Mouse (Mus musculus): ENCODE measurements around the gene Cyp21a1. TPM values are rescaled to one million over a fixed set of nuclear protein-coding genes. Genes with fewer than 3 reads are reported as not detected.
"Not testable (repeated sequence)": the region's sequence is repeated elsewhere in the genome, so short reads cannot be mapped to it uniquely, and the experiment has no call there.

Cyp21a1 gene
- not detected in 2 replicates for polyA plus RNA-seq (2015; fragmentation: Nextera tagmentation; extraction: Ambion mirVana)

DNA sequence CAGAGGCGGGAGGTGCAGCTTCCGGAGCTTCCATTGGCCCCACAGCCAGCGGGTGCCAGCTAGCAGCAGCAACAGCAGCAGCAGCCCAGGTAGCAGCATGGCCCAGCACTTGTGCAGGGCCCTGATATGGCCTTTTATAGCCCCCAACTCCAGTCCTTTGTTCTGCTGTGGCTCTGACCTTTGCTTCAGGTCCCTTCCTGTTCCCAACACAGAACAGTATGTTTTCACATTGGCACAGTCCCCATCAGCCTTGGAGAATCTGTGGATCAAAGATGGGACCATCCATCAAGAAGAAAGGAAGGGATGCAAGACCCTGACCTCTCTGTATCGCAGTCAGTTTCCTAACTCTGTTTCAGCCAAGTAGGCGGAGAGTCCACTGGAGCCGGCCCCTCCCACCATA lies at the start of gene Cyp21a1:
Gene Cyp21a1 (minus strand): TSS at position 261 of the 400 bp plus-strand sequence.
- not testable (repeated sequence) for H3K4me2 ChIP-seq (ENCODE audit: low read depth, low read length); H3K4me3 ChIP-seq (ENCODE audit: low read length); H3K27me3 ChIP-seq (ENCODE audit: control insufficient read depth, insufficient read depth, low read length); H3K27ac ChIP-seq (ENCODE audit: low read length); H3K4me1 ChIP-seq (ENCODE audit: control insufficient read depth, insufficient read depth, low read length); H3K9me3 ChIP-seq (replicated peaks; ENCODE audit: control insufficient read depth, low read length); H3K9ac ChIP-seq (ENCODE audit: low read length); ATAC-seq (replicated peaks; ENCODE audit: extremely low read depth, insufficient read depth, low FRiP score); H3K36me3 ChIP-seq (ENCODE audit: control insufficient read depth, insufficient read depth)
- WGBS = 94% methylated on average over 2 of the region's 6 CpGs

DNA sequence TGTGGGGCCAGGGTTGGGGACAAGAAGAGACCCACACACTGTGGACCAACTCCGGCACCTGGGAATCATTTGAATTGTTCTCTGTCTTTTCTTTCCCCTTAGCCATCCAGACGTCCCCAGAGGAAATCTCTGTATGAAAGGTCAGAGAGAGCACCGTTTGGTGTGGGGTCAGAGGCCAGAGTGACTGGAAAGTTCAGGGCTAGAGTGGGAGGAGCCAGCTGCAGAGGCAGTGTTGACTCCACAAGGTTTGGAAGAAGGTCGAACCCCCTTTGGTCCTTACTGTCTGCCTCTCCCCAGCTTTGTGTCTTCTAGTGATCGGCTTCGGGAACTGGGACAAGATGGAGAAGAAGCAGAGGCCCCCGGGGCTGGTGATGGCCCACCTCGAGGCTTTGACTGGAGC lies 49.1 kb upstream of the Cyp21a1 start:
- 78% methylated on average over 8 of the region's 8 CpGs for WGBS
- no peak for ATAC-seq (replicated peaks; ENCODE audit: extremely low read depth, insufficient read depth, low FRiP score)
- Histone ChIP-seq H3K4me3 (ENCODE audit: low read length) (no peak overlapping the region), H3K4me1 (ENCODE audit: control insufficient read depth, insufficient read depth, low read length) (peaks cover 13% of the 10 kb centered on the region), H3K9me3 (replicated peaks; ENCODE audit: control insufficient read depth, low read length) (no peaks in the 10 kb centered on the region), H3K4me2 (ENCODE audit: low read depth, low read length) (no peak overlapping the region), H3K27me3 (ENCODE audit: control insufficient read depth, insufficient read depth, low read length) (no peaks in the 10 kb centered on the region), H3K27ac (ENCODE audit: low read length) (no peak overlapping the region), H3K9ac (ENCODE audit: low read length) (no peak overlapping the region), H3K36me3 (ENCODE audit: control insufficient read depth, insufficient read depth) (peaks cover 29% of the 10 kb centered on the region)

DNA sequence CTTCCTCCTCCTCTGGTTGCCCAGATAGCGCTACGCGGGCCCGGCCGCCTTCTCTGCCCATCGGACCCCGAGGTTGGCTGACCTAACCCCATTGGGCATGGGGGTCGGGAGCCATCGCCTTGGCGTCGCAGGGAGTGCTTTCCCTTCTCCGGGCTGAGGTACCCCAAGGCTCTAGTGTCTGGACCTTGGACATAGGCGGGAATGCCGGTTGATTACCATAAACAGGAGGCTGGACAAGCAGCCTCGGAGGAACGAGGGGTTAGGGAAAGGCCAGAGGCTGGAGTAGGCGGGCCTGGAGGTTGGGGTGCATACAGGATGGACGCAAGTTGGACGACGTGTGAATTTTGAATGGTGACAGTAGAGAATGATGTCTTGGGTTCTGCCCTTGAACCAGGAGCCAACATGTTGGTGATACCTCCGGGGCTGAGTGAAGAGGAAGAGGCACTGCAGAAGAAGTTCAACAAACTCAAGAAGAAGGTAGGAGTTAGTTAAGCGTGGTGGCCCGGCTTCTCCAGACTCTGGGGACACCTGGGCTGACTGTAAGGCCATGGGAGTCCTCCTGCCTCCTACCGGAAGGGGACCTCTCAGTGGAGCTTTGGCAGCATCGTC lies 46.3 kb upstream of the Cyp21a1 start:
- no peaks in the 10 kb centered on the region for H3K9me3 ChIP-seq (replicated peaks; ENCODE audit: control insufficient read depth, low read length)
- WGBS = 1% methylated on average over 25 of the region's 25 CpGs
- H3K27ac ChIP-seq (ENCODE audit: low read length) = no peak overlapping the region
- H3K27me3 ChIP-seq (ENCODE audit: control insufficient read depth, insufficient read depth, low read length) = no peaks in the 10 kb centered on the region
- peak; percentile 7; the same call in 1 of the 2 replicates for ATAC-seq (replicated peaks; ENCODE audit: extremely low read depth, insufficient read depth, low FRiP score)
- peak overlapping the region; percentile 86 for H3K4me3 ChIP-seq (ENCODE audit: low read length)
- peak overlapping the region; percentile 91 for H3K4me2 ChIP-seq (ENCODE audit: low read depth, low read length)
- H3K36me3 ChIP-seq (ENCODE audit: control insufficient read depth, insufficient read depth) = peaks cover 33% of the 10 kb centered on the region
- H3K9ac ChIP-seq (ENCODE audit: low read length) = peak overlapping the region; percentile 92
- H3K4me1 ChIP-seq (ENCODE audit: control insufficient read depth, insufficient read depth, low read length) = peaks cover 13% of the 10 kb centered on the region

DNA sequence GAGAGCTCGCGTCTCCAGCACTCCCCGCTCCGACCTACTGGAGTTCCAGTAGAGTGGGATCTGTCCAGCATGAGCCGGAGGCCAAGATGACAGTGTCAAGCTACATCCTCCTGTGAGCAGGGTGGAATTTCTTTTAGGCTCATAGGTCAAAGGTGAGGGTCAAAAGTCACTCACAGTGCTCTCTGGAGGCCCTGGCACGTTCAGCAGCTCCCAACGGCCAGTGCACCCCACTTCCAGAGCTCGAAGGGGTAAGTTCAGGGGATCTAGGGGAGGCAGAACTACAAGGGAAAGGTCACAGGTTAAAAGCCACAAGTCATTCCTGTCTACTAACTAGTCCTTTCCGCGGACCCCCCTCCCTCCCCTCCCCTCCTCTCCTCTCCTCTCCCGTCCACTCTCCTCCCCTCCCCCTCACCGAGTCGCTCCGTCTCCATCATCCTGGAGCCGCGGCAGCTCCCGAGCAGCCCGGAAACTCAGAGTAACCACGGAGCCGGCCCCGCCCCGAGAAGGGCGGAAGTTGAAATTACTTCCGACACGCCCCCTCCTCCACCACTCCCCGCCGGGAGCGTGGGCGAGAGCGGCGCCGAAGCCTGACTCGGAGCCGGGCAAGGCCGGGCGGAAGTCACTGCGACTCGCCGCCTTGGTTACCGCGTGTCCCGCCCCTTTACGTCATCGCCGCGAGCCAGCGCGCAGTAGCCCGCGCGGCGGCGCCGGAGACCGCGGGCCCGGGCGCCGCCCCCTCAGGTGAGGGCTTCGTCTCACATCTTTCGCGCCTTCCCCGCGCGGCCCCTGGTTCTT lies 45.6 kb upstream of the Cyp21a1 start, which contains the start of the genes Skiv2l and Nelfe:
Gene Skiv2l (minus strand): TSS at position 489 of the 795 bp plus-strand sequence.
Gene Nelfe (plus strand): TSS at position 670 of the 795 bp plus-strand sequence.
- ATAC-seq (replicated peaks; ENCODE audit: extremely low read depth, insufficient read depth, low FRiP score) = peak; percentile 97

DNA sequence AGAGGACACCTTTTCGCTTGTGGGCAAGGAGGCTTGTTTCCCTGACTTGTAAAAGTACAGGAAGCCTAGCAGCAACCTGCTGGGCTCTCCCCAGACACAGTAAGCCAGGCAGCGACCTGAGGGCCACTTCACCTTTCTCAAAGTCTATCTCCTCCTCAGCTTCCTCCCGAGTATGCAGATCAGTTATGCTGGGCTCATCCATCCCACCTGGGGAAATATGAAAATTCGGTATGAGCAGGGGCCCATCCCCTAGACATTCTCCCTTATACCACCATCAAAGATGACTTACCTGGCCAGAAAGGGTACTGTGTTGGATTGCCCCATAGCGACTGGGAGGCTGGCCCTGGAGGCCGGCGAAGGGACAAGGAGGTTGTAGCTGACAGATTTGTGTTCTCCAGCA lies 43.3 kb upstream of the Cyp21a1 start:
- peaks cover 22% of the 10 kb centered on the region for H3K36me3 ChIP-seq (ENCODE audit: control insufficient read depth, insufficient read depth)
- H3K4me1 ChIP-seq (ENCODE audit: control insufficient read depth, insufficient read depth, low read length) = peaks cover 13% of the 10 kb centered on the region
- no peak overlapping the region for H3K4me2 ChIP-seq (ENCODE audit: low read depth, low read length)
- H3K4me3 ChIP-seq (ENCODE audit: low read length) = no peak overlapping the region
- H3K27ac ChIP-seq (ENCODE audit: low read length) = no peak overlapping the region
- 87% methylated on average over 7 of the region's 7 CpGs for WGBS
- no peak overlapping the region for H3K9ac ChIP-seq (ENCODE audit: low read length)
- no peaks in the 10 kb centered on the region for H3K9me3 ChIP-seq (replicated peaks; ENCODE audit: control insufficient read depth, low read length)
- H3K27me3 ChIP-seq (ENCODE audit: control insufficient read depth, insufficient read depth, low read length) = no peaks in the 10 kb centered on the region
- no peak for ATAC-seq (replicated peaks; ENCODE audit: extremely low read depth, insufficient read depth, low FRiP score)

More for the DNA sequence above, 45.6 kb upstream of the Cyp21a1 start, which contains the start of the genes Skiv2l and Nelfe:
- Histone ChIP-seq H3K4me1 (ENCODE audit: control insufficient read depth, insufficient read depth, low read length) (peaks cover 13% of the 10 kb centered on the region), H3K4me3 (ENCODE audit: low read length) (peak within 1 kb of the TSS; percentile 86), H3K27ac (ENCODE audit: low read length) (no peak within 1 kb of the TSS), H3K36me3 (ENCODE audit: control insufficient read depth, insufficient read depth) (peaks cover 33% of the 10 kb centered on the region), H3K9ac (ENCODE audit: low read length) (peak within 1 kb of the TSS; percentile 92), H3K27me3 (ENCODE audit: control insufficient read depth, insufficient read depth, low read length) (no peaks in the 10 kb centered on the region), H3K9me3 (replicated peaks; ENCODE audit: control insufficient read depth, low read length) (no peaks in the 10 kb centered on the region), H3K4me2 (ENCODE audit: low read depth, low read length) (peak within 1 kb of the TSS; percentile 91)
- WGBS = under 1% methylated on average over 65 of the region's 65 CpGs

DNA sequence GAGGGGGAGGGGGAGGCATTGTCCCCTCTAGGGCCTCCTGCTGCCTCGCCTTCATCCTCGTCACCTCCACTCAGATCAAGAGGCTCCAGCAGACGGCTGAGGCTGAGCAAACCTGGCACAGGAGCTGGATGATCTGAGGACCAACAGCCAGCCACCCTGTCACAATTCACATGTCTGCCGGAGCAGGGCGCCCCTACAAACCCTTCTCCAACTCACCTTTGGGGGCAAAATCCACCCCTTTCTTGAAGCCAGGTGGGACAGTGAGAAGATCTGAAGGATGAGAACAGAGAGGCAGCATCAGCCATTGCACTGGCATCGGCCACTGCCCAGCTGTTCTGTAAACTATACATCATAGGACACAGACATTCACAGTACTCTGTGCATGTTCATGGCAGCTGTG lies 42.8 kb upstream of the Cyp21a1 start:
- no peaks in the 10 kb centered on the region for H3K9me3 ChIP-seq (replicated peaks; ENCODE audit: control insufficient read depth, low read length)
- peaks cover 13% of the 10 kb centered on the region for H3K4me1 ChIP-seq (ENCODE audit: control insufficient read depth, insufficient read depth, low read length)
- peaks cover 18% of the 10 kb centered on the region for H3K36me3 ChIP-seq (ENCODE audit: control insufficient read depth, insufficient read depth)
- H3K9ac ChIP-seq (ENCODE audit: low read length) = no peak overlapping the region
- no peak overlapping the region for H3K4me2 ChIP-seq (ENCODE audit: low read depth, low read length)
- H3K27me3 ChIP-seq (ENCODE audit: control insufficient read depth, insufficient read depth, low read length) = no peaks in the 10 kb centered on the region
- ATAC-seq (replicated peaks; ENCODE audit: extremely low read depth, insufficient read depth, low FRiP score) = no peak
- 86% methylated on average over 6 of the region's 6 CpGs for WGBS
- H3K27ac ChIP-seq (ENCODE audit: low read length) = no peak overlapping the region
- H3K4me3 ChIP-seq (ENCODE audit: low read length) = no peak overlapping the region

DNA sequence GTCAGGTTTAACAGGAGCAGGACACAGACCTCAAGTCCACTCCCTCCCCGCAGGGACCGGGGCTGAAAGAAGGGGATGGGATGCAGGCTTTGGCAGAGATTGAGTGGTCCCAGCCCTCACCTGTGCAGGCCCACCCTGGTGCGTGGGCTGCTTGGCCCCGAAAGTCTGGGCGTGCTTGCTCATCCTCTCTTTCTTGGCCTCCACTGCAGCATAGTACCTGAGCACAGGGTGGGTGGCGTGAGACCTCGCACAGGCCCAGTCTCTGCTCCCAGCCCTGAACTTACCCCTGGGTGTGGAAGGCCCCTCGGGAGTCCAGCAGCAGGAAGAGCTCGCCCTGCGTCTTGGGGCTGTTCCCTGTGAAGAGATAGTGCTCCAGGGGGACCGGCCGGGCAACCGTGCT lies 40.5 kb upstream of the Cyp21a1 start:
- no peak overlapping the region for H3K9ac ChIP-seq (ENCODE audit: low read length)
- ATAC-seq (replicated peaks; ENCODE audit: extremely low read depth, insufficient read depth, low FRiP score) = no peak
- no peak overlapping the region for H3K27ac ChIP-seq (ENCODE audit: low read length)
- H3K4me1 ChIP-seq (ENCODE audit: control insufficient read depth, insufficient read depth, low read length) = peaks cover 4% of the 10 kb centered on the region
- 87% methylated on average over 13 of the region's 13 CpGs for WGBS
- H3K27me3 ChIP-seq (ENCODE audit: control insufficient read depth, insufficient read depth, low read length) = no peaks in the 10 kb centered on the region
- peaks cover 29% of the 10 kb centered on the region for H3K36me3 ChIP-seq (ENCODE audit: control insufficient read depth, insufficient read depth)
- H3K9me3 ChIP-seq (replicated peaks; ENCODE audit: control insufficient read depth, low read length) = no peaks in the 10 kb centered on the region
- H3K4me2 ChIP-seq (ENCODE audit: low read depth, low read length) = no peak overlapping the region
- H3K4me3 ChIP-seq (ENCODE audit: low read length) = no peak overlapping the region

DNA sequence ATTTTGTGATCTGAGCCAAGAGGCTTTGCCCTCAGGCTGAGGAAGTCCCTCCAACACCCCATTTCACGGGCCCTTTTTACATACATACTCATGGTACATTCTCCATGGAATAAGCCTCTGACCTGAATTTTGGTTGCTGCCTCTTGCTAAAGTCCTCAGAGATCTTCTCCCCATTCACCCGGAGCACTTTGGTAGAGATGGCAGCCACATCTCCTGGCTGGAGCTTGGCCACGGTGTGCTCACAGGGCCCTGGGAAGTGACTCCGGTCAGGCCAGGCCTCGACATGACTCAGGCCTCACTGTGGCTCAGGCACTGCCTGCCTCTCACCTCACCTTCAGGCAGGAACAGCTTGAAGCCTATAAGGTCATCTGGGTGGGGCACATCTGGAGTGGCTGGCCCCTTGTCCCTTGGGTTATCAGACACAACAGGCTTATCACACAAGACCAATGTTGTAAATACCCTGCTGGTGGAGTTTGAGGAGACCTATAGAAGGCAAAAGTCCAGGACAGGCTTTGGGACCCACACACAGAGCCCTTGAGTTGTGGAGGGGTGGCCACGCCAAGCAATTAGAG lies 36.5 kb upstream of the Cyp21a1 start:
- H3K4me2 ChIP-seq (ENCODE audit: low read depth, low read length) = no peak overlapping the region
- H3K36me3 ChIP-seq (ENCODE audit: control insufficient read depth, insufficient read depth) = peaks cover 25% of the 10 kb centered on the region
- no peaks in the 10 kb centered on the region for H3K27me3 ChIP-seq (ENCODE audit: control insufficient read depth, insufficient read depth, low read length)
- WGBS = 80% methylated on average over 6 of the region's 6 CpGs
- H3K4me3 ChIP-seq (ENCODE audit: low read length) = no peak overlapping the region
- no peak overlapping the region for H3K9ac ChIP-seq (ENCODE audit: low read length)
- ATAC-seq (replicated peaks; ENCODE audit: extremely low read depth, insufficient read depth, low FRiP score) = no peak
- H3K27ac ChIP-seq (ENCODE audit: low read length) = no peak overlapping the region
- peaks cover 15% of the 10 kb centered on the region for H3K4me1 ChIP-seq (ENCODE audit: control insufficient read depth, insufficient read depth, low read length)
- H3K9me3 ChIP-seq (replicated peaks; ENCODE audit: control insufficient read depth, low read length) = no peaks in the 10 kb centered on the region

DNA sequence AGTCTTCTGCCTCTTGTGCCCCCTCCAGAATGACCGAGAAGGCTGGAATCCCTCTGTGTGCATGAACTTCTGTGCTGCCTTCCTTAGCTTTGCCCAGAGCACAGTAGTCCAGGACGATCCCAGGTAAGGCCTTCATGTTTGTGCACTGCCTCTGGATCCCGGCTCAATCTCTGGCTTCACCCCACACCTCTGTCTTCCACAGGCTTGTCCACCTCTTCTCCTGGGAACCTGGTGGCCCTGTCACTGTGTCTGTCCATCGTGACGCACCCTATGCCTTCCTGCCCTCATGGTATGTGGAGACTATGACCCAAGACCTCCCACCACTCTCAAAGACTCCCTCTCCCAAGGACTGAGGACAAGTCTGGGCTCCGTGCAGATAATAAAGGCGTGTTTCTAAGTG lies 34.4 kb upstream of the Cyp21a1 start:
- no peak overlapping the region for H3K4me3 ChIP-seq (ENCODE audit: low read length)
- no peak for ATAC-seq (replicated peaks; ENCODE audit: extremely low read depth, insufficient read depth, low FRiP score)
- H3K36me3 ChIP-seq (ENCODE audit: control insufficient read depth, insufficient read depth) = peaks cover 25% of the 10 kb centered on the region
- H3K27ac ChIP-seq (ENCODE audit: low read length) = no peak overlapping the region
- peaks cover 18% of the 10 kb centered on the region for H3K4me1 ChIP-seq (ENCODE audit: control insufficient read depth, insufficient read depth, low read length)
- H3K27me3 ChIP-seq (ENCODE audit: control insufficient read depth, insufficient read depth, low read length) = no peaks in the 10 kb centered on the region
- 87% methylated on average over 7 of the region's 7 CpGs for WGBS
- H3K9me3 ChIP-seq (replicated peaks; ENCODE audit: control insufficient read depth, low read length) = no peaks in the 10 kb centered on the region
- H3K4me2 ChIP-seq (ENCODE audit: low read depth, low read length) = no peak overlapping the region
- no peak overlapping the region for H3K9ac ChIP-seq (ENCODE audit: low read length)
